Comparison of ENCODE assay signal across 8 mouse cellular contexts in the genomic region with DNA sequence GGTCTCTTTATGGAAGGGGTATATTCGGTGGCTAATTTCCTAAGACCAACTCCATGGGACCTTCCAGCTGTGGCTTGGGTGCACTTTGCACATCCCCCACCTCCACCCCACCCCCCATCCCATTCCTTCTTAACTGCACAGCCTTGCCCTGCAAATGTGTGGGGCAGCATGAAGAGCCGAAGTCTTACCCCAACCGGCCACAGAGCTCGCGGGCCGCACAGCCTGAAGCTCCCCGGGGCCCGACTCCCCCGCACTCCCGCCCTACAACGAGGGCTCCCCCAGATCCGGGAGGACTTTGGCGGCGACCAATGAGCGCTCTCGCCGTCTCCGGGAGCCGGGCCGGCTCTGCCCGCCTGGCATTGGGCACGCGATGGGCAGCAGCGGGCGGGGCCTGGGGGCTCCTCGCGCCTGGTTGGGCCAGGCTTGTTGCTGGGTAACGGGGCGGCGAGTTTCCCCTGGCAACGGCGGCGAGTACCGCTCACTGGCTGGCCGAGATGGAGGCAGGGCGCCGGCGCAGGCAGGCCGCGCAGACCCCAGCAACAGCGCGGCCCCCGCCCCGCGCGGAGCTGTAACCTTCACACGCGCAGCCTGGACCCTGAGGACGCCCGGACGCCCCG. TPM values are rescaled to one million over a fixed set of nuclear protein-coding genes. Genes with fewer than 3 reads are reported as not detected.
DNase-seq lines count a peak whose midpoint lies in the region; ATAC-seq and TF ChIP-seq lines count a peak whose summit lies in the region.

No protein-coding gene starts in this region.

- no peak for TF ChIP-seq POLR2A in CH12.LX (IDR thresholded peaks at IDR 0.05; ENCODE audit: low read depth, low read length)
- TF ChIP-seq POLR2A in olfactory bulb, adult 2 months (IDR thresholded peaks at IDR 0.05; ENCODE audit: insufficient read depth, low read depth, low read length), result peak; percentile 50; the same call in 1 of the 2 replicates

- no peaks in the 10 kb centered on the region for H3K27me3 ChIP-seq in CH12.LX (replicated peaks)
- no peaks in the 10 kb centered on the region for H3K27me3 ChIP-seq in forebrain, postnatal 0 days (ENCODE audit: insufficient read depth, low read length)
- no peaks in the 10 kb centered on the region for H3K27me3 ChIP-seq in lung, embryonic 14.5 days (ENCODE audit: insufficient read depth, low read length)

- DNase-seq in CH12.LX (ENCODE audit: extremely low read depth), result no peak
- DNase-seq in cerebellum, adult 18-20 months, result peak; percentile 97 to 99
- peak; percentile 94 for DNase-seq in forebrain, postnatal 0 days
- DNase-seq in heart, postnatal 36 days, result peak; percentile 81 to 84
- DNase-seq in layer of hippocampus, adult 8-10 months (ENCODE audit: low spot score in 2 of 2), result peak; percentile 95
- peak; percentile 88 for DNase-seq in lung, embryonic 14.5 days
- DNase-seq in testis, postnatal 14 days (ENCODE audit: low spot score), result peak; percentile 86

- 1% methylated on average over 52 of the region's 52 CpGs for WGBS in forebrain, postnatal 0 days
- whole genome bisulfite sequencing in lung, embryonic 14.5 days, result under 1% methylated on average over 52 of the region's 52 CpGs
- under 1% methylated on average over 50 of the region's 52 CpGs for WGBS in olfactory bulb, adult 2 months

- intact Hi-C loops in heart, postnatal 36 days (cut with DNase I), result loop anchor here (10.0 kb wide), 1 partner anchor 155 kb away; the partner anchor contains the start of gene Tmem160

- no peak overlapping the region for H3K27ac ChIP-seq in CH12.LX (ENCODE audit: insufficient read depth, low read depth)
- H3K27ac ChIP-seq in forebrain, postnatal 0 days (ENCODE audit: low read depth, low read length), result peak overlapping the region; percentile 46; the same call in 1 of the 2 replicates
- H3K27ac ChIP-seq in lung, embryonic 14.5 days (ENCODE audit: low read depth), result no peak overlapping the region; the same call in 1 of the 2 replicates
- peak overlapping the region; percentile 81 for H3K27ac ChIP-seq in olfactory bulb, adult 2 months (ENCODE audit: insufficient read depth, low read depth, low read length)

- peak overlapping the region; percentile 3; the same call in 1 of the 2 replicates for H3K4me2 ChIP-seq in CH12.LX (ENCODE audit: insufficient read depth, low read depth, poor library complexity, severe bottlenecking)
- peak overlapping the region; percentile 80 for H3K4me2 ChIP-seq in forebrain, postnatal 0 days (ENCODE audit: low read depth)
- peak overlapping the region; percentile 81 for H3K4me2 ChIP-seq in lung, embryonic 14.5 days

- TF ChIP-seq CTCF in CH12.LX (conservative IDR thresholded peaks at IDR 0.05 in 1 of 2, IDR thresholded peaks at IDR 0.05 in 1 of 2; ENCODE audit: low read depth in 2 of 2, low read length in 2 of 2), result no peak
- no peak for TF ChIP-seq CTCF in forebrain, postnatal 0 days (IDR thresholded peaks at IDR 0.05; ENCODE audit: low read depth)
- no peak for TF ChIP-seq CTCF in lung, embryonic 14.5 days (IDR thresholded peaks at IDR 0.05; ENCODE audit: low read depth)
- TF ChIP-seq CTCF in olfactory bulb, adult 2 months (IDR thresholded peaks at IDR 0.05; ENCODE audit: insufficient read depth, low read depth, low read length), result no peak

- H3K79me2 ChIP-seq in CH12.LX (replicated peaks; ENCODE audit: control insufficient read depth, extremely low read depth, insufficient read depth, poor library complexity, severe bottlenecking), result no peaks in the 10 kb centered on the region

- peaks cover 16 to 31% of the 10 kb centered on the region in 2 experiments for H3K4me1 ChIP-seq in CH12.LX (ENCODE audit: control insufficient read depth in 1 of 2, insufficient read depth in 2 of 2)
- peaks cover 11% of the 10 kb centered on the region; the same call in 1 of the 2 replicates for H3K4me1 ChIP-seq in forebrain, postnatal 0 days (ENCODE audit: insufficient read depth)
- H3K4me1 ChIP-seq in lung, embryonic 14.5 days (ENCODE audit: insufficient read depth), result no peaks in the 10 kb centered on the region
- peaks cover 13% of the 10 kb centered on the region for H3K4me1 ChIP-seq in olfactory bulb, adult 2 months (ENCODE audit: control insufficient read depth, insufficient read depth, low read length)

- in situ Hi-C loops in CH12.LX (cut with MboI; ENCODE audit: low pct_ligation_motif_present, low pct_unique_long_range_greater_than_20kb, low sequenced_read_pairs), result no loop called here

- TF ChIP-seq EP300 in CH12.LX (IDR thresholded peaks at IDR 0.05; ENCODE audit: low read length), result no peak

- no peak for TF ChIP-seq RAD21 in CH12.LX (IDR thresholded peaks at IDR 0.05; ENCODE audit: low read depth, low read length)

- no peaks in the 10 kb centered on the region for H3K36me3 ChIP-seq in CH12.LX (replicated peaks in 1 of 2; ENCODE audit: control insufficient read depth in 1 of 2, insufficient read depth in 1 of 2, low read length in 1 of 2)
- H3K36me3 ChIP-seq in forebrain, postnatal 0 days (ENCODE audit: insufficient read depth), result no peaks in the 10 kb centered on the region
- H3K36me3 ChIP-seq in lung, embryonic 14.5 days (ENCODE audit: insufficient read depth), result no peaks in the 10 kb centered on the region

- no peak overlapping the region for H3K4me3 ChIP-seq in CH12.LX (replicated peaks in 1 of 3; ENCODE audit: low read depth in 2 of 3, low read length in 2 of 3, poor library complexity in 1 of 3)
- peak overlapping the region; percentile 46 for H3K4me3 ChIP-seq in forebrain, postnatal 0 days (ENCODE audit: low read depth, low read length)
- peak overlapping the region; percentile 41 for H3K4me3 ChIP-seq in lung, embryonic 14.5 days (ENCODE audit: low read depth, low read length)
- H3K4me3 ChIP-seq in olfactory bulb, adult 2 months (ENCODE audit: insufficient read depth, low read depth, low read length), result peak overlapping the region; percentile 74

- no peak overlapping the region for H3K9ac ChIP-seq in CH12.LX (ENCODE audit: insufficient read depth, low read depth)
- H3K9ac ChIP-seq in forebrain, postnatal 0 days, result peak overlapping the region; percentile 42
- H3K9ac ChIP-seq in lung, embryonic 14.5 days, result peak overlapping the region; percentile 47

- dilution Hi-C loops in CH12.LX (cut with MboI; ENCODE audit: extremely low pct_ligation_motif_present, extremely low pct_unique_long_range_greater_than_20kb, low sequenced_read_pairs), result no loop called here

- peak; percentile 95 for ATAC-seq in forebrain, postnatal 0 days
- peak; percentile 71 for ATAC-seq in lung, embryonic 14.5 days (ENCODE audit: insufficient read depth)

- H3K9me3 ChIP-seq in CH12.LX (replicated peaks; ENCODE audit: low read length), result no peaks in the 10 kb centered on the region
- no peaks in the 10 kb centered on the region for H3K9me3 ChIP-seq in forebrain, postnatal 0 days (ENCODE audit: low read length)
- H3K9me3 ChIP-seq in lung, embryonic 14.5 days (ENCODE audit: low read depth, low read length), result no peaks in the 10 kb centered on the region

RNA-seq across cellular contexts. Expression of gene Bbc3, which starts 8.7 kb away (rescaled TPM):
- 33.2 and 61.7 TPM in 2 replicates for total RNA-seq in CH12.LX (2012; rRNA removed)
- total RNA-seq in CH12.LX (2014; rRNA removed), result 23.2 and 25.4 TPM in 2 replicates
- polyA plus RNA-seq in CH12.LX (2012; ENCODE audit: insufficient read length, low read depth), result 22.2 and 23.3 TPM in 2 replicates
- total RNA-seq in forebrain, postnatal 0 days (2014; rRNA removed), result 41.2 and 57.8 TPM in 2 replicates
- 40.0 and 40.2 TPM in 2 replicates for polyA plus RNA-seq in forebrain, postnatal 0 days (2015; fragmentation: Nextera tagmentation; extraction: Ambion mirVana)
- 1 to 10 TPM; 3.1 to 5.0 TPM for total RNA-seq in heart, postnatal 36 days (2021)
- total RNA-seq in layer of hippocampus, adult 8-10 months (2022), result 10 to 100 TPM in 3 of 4 experiments, 1 to 10 TPM in 1; 8.9 to 14.4 (median 10.9) TPM
- 4.9 and 6.4 TPM in 2 replicates for polyA plus RNA-seq in lung, embryonic 14.5 days (2014; fragmentation: Nextera tagmentation; extraction: Ambion mirVana)
- polyA plus RNA-seq in olfactory bulb, adult 2 months (2012; ENCODE audit: insufficient read depth, insufficient read length, low replicate concordance, missing spikeins), result not detected in 2 replicates

RNA-seq across cellular contexts. Expression of gene Ccdc9, which starts 12.9 kb away (rescaled TPM):
- total RNA-seq in CH12.LX (2012; rRNA removed), result 47.6 and 53.3 TPM in 2 replicates
- 32.0 and 37.5 TPM in 2 replicates for total RNA-seq in CH12.LX (2014; rRNA removed)
- 81.0 and 94.2 TPM in 2 replicates for polyA plus RNA-seq in CH12.LX (2012; ENCODE audit: insufficient read length, low read depth)
- total RNA-seq in forebrain, postnatal 0 days (2014; rRNA removed), result 31.6 and 38.2 TPM in 2 replicates
- polyA plus RNA-seq in forebrain, postnatal 0 days (2015; fragmentation: Nextera tagmentation; extraction: Ambion mirVana), result 12.8 and 18.6 TPM in 2 replicates
- 10 to 100 TPM; 34.6 to 36.9 TPM for total RNA-seq in heart, postnatal 36 days (2021)
- total RNA-seq in layer of hippocampus, adult 8-10 months (2022), result 10 to 100 TPM; 72.6 to 88.3 (median 86.3) TPM
- 17.7 and 22.7 TPM in 2 replicates for polyA plus RNA-seq in lung, embryonic 14.5 days (2014; fragmentation: Nextera tagmentation; extraction: Ambion mirVana)
- polyA plus RNA-seq in olfactory bulb, adult 2 months (2012; ENCODE audit: insufficient read depth, insufficient read length, low replicate concordance, missing spikeins), result not detected in 2 replicates

RNA-seq across cellular contexts. Expression of gene Inafm1, which starts 26.1 kb away (rescaled TPM):
- total RNA-seq in CH12.LX (2012; rRNA removed) (5.6 and 7.4 TPM in 2 replicates), CH12.LX (2014; rRNA removed) (1.1 and 1.5 TPM in 2 replicates)
- polyA plus RNA-seq in CH12.LX (2012; ENCODE audit: insufficient read length, low read depth), result 9.3 and 9.5 TPM in 2 replicates
- 36.9 and 43.2 TPM in 2 replicates for total RNA-seq in forebrain, postnatal 0 days (2014; rRNA removed)
- polyA plus RNA-seq in forebrain, postnatal 0 days (2015; fragmentation: Nextera tagmentation; extraction: Ambion mirVana), result 63.6 and 68.4 TPM in 2 replicates
- 10 to 100 TPM; 17.0 to 17.8 TPM for total RNA-seq in heart, postnatal 36 days (2021)
- 10 to 100 TPM; 30.9 to 39.3 (median 33.1) TPM for total RNA-seq in layer of hippocampus, adult 8-10 months (2022)
- 14.3 and 14.5 TPM in 2 replicates for polyA plus RNA-seq in lung, embryonic 14.5 days (2014; fragmentation: Nextera tagmentation; extraction: Ambion mirVana)
- not detected in 2 replicates for polyA plus RNA-seq in olfactory bulb, adult 2 months (2012; ENCODE audit: insufficient read depth, insufficient read length, low replicate concordance, missing spikeins)

RNA-seq across cellular contexts. Expression of gene C5ar1, which starts 40.2 kb away (rescaled TPM):
- not detected in 2 replicates for total RNA-seq in CH12.LX (2012; rRNA removed)
- total RNA-seq in CH12.LX (2014; rRNA removed), result not detected in 2 replicates
- not detected in 2 replicates for polyA plus RNA-seq in CH12.LX (2012; ENCODE audit: insufficient read length, low read depth)
- 0.52 and 1.2 TPM in 2 replicates for total RNA-seq in forebrain, postnatal 0 days (2014; rRNA removed)
- polyA plus RNA-seq in forebrain, postnatal 0 days (2015; fragmentation: Nextera tagmentation; extraction: Ambion mirVana), result 1.7 TPM in 2 replicates
- total RNA-seq in heart, postnatal 36 days (2021), result 1 to 10 TPM; 6.4 to 7.8 TPM
- total RNA-seq in layer of hippocampus, adult 8-10 months (2022), result 1 to 10 TPM in 3 of 4 experiments, under 1 TPM in 1; 0.61 to 5.4 (median 3.0) TPM
- 1.7 and 2.0 TPM in 2 replicates for polyA plus RNA-seq in lung, embryonic 14.5 days (2014; fragmentation: Nextera tagmentation; extraction: Ambion mirVana)
- not detected in 2 replicates for polyA plus RNA-seq in olfactory bulb, adult 2 months (2012; ENCODE audit: insufficient read depth, insufficient read length, low replicate concordance, missing spikeins)

RNA-seq across cellular contexts. Expression of gene C5ar2, which starts 55.6 kb away (rescaled TPM):
- 0.04 TPM in 2 replicates for total RNA-seq in CH12.LX (2012; rRNA removed)
- 0.11 and 0.30 TPM in 2 replicates for total RNA-seq in CH12.LX (2014; rRNA removed)
- 0.22 and 0.33 TPM in 2 replicates for polyA plus RNA-seq in CH12.LX (2012; ENCODE audit: insufficient read length, low read depth)
- 0.14 and 0.23 TPM in 2 replicates for total RNA-seq in forebrain, postnatal 0 days (2014; rRNA removed)
- polyA plus RNA-seq in forebrain, postnatal 0 days (2015; fragmentation: Nextera tagmentation; extraction: Ambion mirVana), result 0.13 and 0.17 TPM in 2 replicates
- total RNA-seq in heart, postnatal 36 days (2021), result 1 to 10 TPM; 1.2 to 1.7 TPM
- total RNA-seq in layer of hippocampus, adult 8-10 months (2022), result 1 to 10 TPM in 2 of 4 experiments, under 1 TPM in 2; 0.54 to 1.7 (median 1.1) TPM
- 0.05 and 0.18 TPM in 2 replicates for polyA plus RNA-seq in lung, embryonic 14.5 days (2014; fragmentation: Nextera tagmentation; extraction: Ambion mirVana)
- polyA plus RNA-seq in olfactory bulb, adult 2 months (2012; ENCODE audit: insufficient read depth, insufficient read length, low replicate concordance, missing spikeins), result not detected in 2 replicates

Comparison
In these comparisons a context has a peak if more than half of its experiments do, and no peak if none do; other contexts are left out.
1. H3K27ac ChIP-seq: peak in forebrain, postnatal 0 days (single experiment) and olfactory bulb, adult 2 months (single experiment); none in CH12.LX (single experiment) and lung, embryonic 14.5 days (single experiment).
2. H3K4me2 ChIP-seq: peak in every context shown above with its lines; median percentile 81 in lung, embryonic 14.5 days; 80 in forebrain, postnatal 0 days; 3 in CH12.LX.
3. H3K4me3 ChIP-seq: peak in forebrain, postnatal 0 days (single experiment), lung, embryonic 14.5 days (single experiment) and olfactory bulb, adult 2 months (single experiment); none in CH12.LX (0 of 3).